Mouse (Mus musculus) kidney, adult 2 months (tissue): ENCODE results near the gene Ptges.

ENCODE experiments used
- CTCF ChIP-seq: fragments of 200-500 bp; conservative IDR thresholded peaks from 2 replicates; pipeline ENCODE4 v1.5.1; 2011; ENCODE audit warnings: low read depth, mild to moderate bottlenecking, control low read depth, low read length, moderate library complexity, mixed read lengths; ENCODE audit not compliant: insufficient read depth, insufficient read length
- POLR2A ChIP-seq: fragments of 200-500 bp; IDR thresholded peaks from one replicate; pipeline ENCODE4 v1.6.1; 2011; ENCODE audit warnings: low read depth, low read length, control low read depth

DNA sequence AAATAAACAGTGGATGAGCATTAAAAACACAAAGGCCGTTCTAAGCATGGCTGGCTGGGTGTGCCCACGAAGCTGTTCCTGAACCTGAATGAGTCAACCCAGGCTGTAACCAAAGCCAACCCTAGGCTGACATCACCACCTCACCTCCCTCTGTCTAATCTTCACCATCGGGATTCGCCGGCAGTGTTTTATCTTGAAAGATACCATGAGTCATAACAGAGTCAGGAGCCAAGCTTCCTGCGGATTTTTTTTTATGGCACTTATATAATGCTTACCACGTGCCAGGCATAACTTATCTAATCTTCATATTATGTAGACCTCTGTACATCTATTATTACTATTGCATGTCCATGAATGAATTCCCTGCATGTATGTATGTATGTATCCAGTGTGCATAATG is 9.4 kb downstream of the Ptges start:
- TF ChIP-seq CTCF: no peak
- no peak for TF ChIP-seq POLR2A
